Mouse (Mus musculus) cerebellum, adult 11 months (tissue): ENCODE results near the gene Gm10197.
A peak's percentile ranks its signal among the peaks of the same experiment; 100 is the strongest.

ENCODE experiments used
- DNase-seq: peaks from one replicate; pipeline ENCODE4 v3.0.0; 2022

The Gm10197 gene

GRCm38 (mm10) chr19:53393646-53394045 lies 22.1 kb upstream of the Gm10197 start:
- peak; percentile 7 for DNase-seq

DNA sequence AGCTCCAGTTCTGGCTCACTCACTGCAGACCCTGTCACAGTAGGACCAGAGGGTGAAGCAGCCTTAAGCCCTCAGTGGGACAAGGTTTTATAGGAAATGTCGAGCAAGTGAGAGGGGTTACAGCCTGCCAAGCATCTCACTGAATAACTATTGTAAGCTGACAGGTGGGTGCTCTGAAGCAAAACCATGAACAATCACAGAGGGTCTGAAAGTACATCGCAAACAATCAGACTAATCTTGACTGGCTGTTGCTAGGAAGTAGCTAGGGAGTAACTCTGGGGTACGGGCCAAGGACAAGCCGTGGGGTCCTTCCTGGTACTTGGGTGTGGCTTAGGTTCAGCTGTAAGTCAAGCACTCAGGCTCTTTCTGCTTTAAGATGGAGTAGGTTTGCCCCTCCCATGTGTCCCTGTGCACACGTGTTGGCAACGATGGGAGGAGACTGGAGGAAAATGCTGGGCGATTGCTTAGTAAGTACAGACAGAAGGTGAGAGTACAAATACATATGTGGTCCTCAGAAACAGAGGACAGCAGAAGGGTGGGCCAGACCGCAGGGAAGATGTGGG lies 21.3 kb upstream of the Gm10197 start:
- DNase-seq = peak; percentile 17

DNA sequence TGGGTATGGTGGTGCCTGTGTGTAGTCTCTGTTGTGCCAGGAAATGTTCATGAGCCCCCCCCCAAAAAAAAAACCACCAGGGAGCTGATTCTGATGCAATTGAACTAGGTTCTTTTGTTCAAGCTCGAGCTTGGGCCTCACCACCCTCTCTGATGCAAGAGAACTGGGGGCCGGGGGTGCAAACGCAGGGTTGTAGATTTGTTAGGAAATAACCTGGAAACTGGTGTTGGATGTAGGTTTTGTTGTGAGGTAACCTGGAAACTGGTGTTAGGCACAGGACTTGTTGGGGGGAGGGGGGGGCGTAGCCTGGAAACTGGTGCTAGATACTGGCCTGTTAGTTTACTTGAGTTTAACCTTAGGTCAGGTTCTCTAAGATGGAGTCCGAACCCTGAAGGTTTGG lies 20.2 kb upstream of the Gm10197 start:
- DNase-seq = peak; percentile 24

GRCm38 (mm10) chr19:53391386-53391785 lies 19.8 kb upstream of the Gm10197 start:
- DNase-seq = peak; percentile 17

DNA sequence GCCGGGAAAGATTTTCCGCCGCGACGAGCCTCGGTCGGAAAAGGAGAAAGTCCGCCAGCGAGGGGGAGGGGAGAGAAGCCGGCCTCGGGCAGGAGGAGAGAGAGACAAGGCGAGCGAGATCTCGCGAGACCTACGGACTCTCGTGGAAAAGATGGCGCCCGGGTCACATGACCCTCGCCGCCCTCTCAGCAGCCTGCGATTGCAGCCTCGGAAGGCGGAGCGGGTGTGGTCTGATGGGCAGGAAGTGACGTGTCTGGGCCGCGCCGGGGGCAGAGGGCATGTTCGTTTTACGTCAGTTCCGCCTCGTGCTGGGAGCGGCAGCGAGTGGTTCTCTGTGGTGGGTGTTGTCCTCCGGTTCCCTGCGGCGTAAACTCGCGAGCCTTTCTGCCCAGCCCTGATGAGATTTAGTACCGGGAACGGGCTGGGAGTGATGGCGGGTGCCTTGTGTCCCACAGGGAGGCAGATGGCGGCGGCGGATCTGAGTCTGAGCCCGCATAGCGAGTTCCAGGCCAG lies 19.0 kb upstream of the Gm10197 start, which contains the start of gene Smndc1:
TSS of gene Smndc1 (minus strand) at position 84 of the 513 bp plus-strand sequence.
- DNase-seq = peak; percentile 99

- DNase-seq = no peak
Observed at GRCm38 (mm10) chr19:53389851-53390431, 18.4 kb upstream of the Gm10197 start.

- DNase-seq = no peak
Observed at GRCm38 (mm10) chr19:53389417-53389816, 17.9 kb upstream of the Gm10197 start.

DNA sequence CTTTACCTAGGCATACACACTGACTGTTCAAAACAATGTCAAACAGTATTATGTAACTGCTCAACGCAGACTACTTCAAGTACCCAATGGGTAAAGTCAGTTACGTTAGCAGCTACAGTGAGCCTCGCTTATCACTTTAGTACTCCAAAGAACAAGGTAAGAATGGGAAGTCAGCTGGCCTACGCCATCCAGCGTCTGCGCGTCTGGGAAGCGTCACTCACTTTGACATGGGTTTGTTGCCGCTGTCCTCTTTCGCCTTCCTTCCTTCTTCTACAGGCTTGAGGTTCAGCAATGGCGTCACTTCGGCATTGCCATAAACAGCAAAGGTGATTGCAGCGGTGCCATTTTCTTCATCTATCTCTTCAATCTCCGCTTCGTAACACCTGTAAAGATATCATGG lies 11.8 kb upstream of the Gm10197 start:
- DNase-seq = no peak

GRCm38 (mm10) chr19:53378421-53378820 lies 6.9 kb upstream of the Gm10197 start:
- no peak for DNase-seq

DNA sequence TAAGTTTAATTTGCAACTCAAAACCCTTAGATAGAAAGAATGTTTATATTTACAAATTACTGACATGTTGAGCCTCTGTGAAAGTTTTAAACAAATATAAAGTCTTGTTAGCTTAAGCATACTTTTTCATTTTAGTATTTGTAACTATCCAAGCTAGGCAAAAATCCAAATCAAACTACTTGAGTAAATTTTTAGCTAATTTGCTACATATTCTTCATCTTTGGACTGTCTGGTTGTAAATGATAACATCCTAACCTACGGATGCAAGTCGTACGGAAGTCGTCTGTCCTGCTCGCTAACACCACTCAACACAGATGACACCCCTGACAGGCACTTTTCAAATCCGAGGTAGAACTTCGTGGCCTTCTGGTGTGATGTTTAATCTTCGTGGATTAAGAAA lies 6.1 kb upstream of the Gm10197 start:
- no peak for DNase-seq

DNA sequence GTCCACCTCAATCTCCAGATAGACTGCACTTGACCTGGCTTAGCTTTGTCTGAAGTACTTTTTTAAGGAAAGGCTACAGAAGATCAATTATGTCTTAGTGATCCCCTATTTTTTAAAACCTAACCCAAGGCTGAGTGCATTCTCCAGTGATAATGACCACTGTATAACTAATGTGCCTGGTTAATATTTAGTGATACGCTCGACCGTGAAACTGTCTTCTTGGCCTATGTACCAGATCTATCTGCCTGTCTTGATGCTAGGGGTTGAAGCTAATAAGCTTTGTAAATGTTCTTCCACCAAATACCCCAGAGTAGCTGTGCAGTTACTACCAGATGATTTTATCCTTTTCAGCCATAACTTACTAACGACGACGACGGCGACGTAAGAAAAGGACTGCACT lies 4.2 kb upstream of the Gm10197 start:
- DNase-seq = no peak

DNA sequence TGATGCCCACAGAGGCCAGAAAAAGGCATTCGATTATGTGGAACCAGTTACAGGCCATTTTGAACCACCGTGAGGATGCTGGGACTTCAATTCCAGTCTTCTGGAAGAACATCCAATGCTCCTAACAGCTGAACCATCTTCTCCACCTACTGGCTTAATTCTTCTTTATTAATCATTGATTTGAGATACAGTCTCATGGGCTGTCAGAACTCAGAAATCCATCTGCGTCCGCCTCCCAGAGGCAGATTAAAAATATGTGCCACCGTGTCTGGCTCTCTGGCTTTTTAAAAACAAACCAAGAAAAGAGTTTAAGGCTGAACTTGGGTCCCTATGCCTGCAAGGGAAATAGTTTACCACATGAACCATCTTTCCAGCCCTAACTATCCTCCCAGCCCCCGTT lies 3.7 kb upstream of the Gm10197 start:
- DNase-seq = no peak

DNA sequence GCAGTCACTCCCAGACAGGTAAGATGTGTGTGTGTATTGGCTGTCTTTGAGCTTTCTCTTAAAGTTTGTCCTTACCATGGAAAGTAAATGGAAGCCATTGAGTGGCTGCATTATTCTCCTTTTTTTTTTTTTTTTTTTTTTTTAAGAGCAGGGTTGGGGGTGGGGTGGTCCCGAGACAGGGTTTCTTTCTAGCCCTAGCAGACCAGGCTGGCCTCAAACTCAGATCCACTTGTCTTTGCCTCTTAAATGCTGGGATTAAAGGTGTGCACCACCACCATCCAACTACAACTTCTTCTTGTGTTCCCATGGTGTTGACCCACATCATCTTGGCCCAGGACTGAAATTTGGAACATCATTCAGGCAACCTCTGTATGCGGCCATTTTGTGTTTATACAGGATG lies 2.0 kb upstream of the Gm10197 start:
- DNase-seq = no peak

- peak; percentile 13 for DNase-seq
Observed at GRCm38 (mm10) chr19:53370233-53370632, 1.3 kb downstream of the Gm10197 start.

- DNase-seq = peak; percentile 81
Observed at GRCm38 (mm10) chr19:53369469-53370043, 2.0 kb downstream of the Gm10197 start.

- DNase-seq = peak; percentile 12
Observed at GRCm38 (mm10) chr19:53366881-53367280, 4.7 kb downstream of the Gm10197 start.

DNA sequence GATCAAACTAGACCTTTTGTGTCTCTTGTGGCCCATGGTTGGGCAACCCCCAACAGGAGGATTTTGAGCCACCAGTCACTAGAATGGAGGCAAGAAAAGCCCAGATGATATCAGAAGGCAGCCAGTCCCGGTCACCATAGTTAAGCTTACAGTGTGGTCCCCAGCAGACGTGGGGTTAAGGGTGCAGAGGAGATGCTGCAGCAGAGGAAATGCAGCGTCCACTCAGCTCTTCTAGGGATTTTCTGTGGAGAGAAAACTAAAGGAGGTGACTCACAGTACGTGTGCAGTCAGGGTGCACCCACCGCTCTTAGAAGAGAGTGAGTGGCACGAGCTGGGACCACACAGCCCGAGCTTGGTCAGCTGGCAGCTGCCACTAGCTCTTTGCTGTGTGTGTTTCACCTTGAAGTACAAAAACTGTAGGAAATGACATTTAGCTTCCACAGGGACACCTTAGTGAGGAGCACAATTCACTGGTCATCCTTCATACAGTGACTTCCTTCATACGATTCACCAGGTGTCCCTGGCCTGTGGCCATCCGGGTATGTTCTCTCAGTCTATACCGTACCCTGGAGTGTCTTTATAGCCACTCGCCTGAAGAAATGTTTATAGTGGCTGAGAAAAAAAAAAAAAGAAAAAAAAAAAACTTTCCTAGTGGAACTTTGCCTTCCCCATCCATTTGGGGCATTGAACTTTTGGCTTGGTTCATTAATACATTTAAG lies 5.3 kb downstream of the Gm10197 start:
- peak; percentile 22 for DNase-seq

- peak; percentile 53 for DNase-seq
Observed at GRCm38 (mm10) chr19:53364963-53365362, 6.6 kb downstream of the Gm10197 start.

DNA sequence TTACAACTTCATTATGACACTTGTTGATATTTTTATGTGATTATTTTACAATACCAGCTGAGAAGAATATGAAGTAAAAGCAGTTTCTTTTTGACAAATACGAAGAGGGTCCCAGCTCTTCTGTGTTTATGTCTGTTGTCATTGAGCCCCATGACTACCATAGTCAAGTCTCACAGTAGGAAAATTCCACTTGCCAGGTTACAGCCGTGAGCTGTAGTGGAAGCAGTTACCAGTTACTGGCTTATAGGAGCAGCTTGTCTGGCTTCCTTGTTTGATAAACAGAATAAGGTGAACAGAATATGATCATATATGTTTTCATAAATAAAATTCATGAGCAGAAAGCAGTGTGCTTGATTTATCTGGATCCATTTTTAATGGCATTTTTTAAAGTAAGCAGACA lies 7.0 kb downstream of the Gm10197 start:
- no peak for DNase-seq

- peak; percentile 50 for DNase-seq
Observed at GRCm38 (mm10) chr19:53362967-53363366, 8.6 kb downstream of the Gm10197 start.

- DNase-seq = peak; percentile 51
Observed at GRCm38 (mm10) chr19:53360265-53360958, 11.2 kb downstream of the Gm10197 start.

- DNase-seq = peak; percentile 86
Observed at GRCm38 (mm10) chr19:53359160-53360033, 12.2 kb downstream of the Gm10197 start.
